Comparison of ENCODE assay signal across 26 mouse cellular contexts in genomic region chr1:189345166-189345565, GRCm38 (mm10). TPM values are rescaled to one million over a fixed set of nuclear protein-coding genes. Genes with fewer than 3 reads are reported as not detected.
A peak's percentile ranks its signal among the peaks of the same experiment; 100 is the strongest.
DNase-seq lines count a peak whose midpoint lies in the region; ATAC-seq and TF ChIP-seq lines count a peak whose summit lies in the region.
"Had no signal": no experiment of that assay in that cellular context is flagged by ENCODE, and none has a peak within 500 bp of the region (broad histone marks: within the 10 kb centered on the region; RNA-seq: fewer than 3 reads in every experiment).

No protein-coding gene starts in this region.

- peaks cover 22% of the 10 kb centered on the region for H3K27me3 ChIP-seq in embryonic facial prominence, embryonic 14.5 days (replicated peaks; ENCODE audit: control insufficient read depth, insufficient read depth, low read length)
- H3K27me3 ChIP-seq in embryonic facial prominence, embryonic 10.5 days (replicated peaks; ENCODE audit: low read depth, poor library complexity, severe bottlenecking), result peaks cover 63% of the 10 kb centered on the region
- H3K27me3 ChIP-seq: forebrain, embryonic 13.5 days; hindbrain, embryonic 15.5 days had no signal

- no peak overlapping the region for H3K27ac ChIP-seq in embryonic facial prominence, embryonic 14.5 days (replicated peaks; ENCODE audit: low read depth, low read length)
- no peak overlapping the region for H3K27ac ChIP-seq in embryonic facial prominence, embryonic 10.5 days (replicated peaks)
- H3K27ac ChIP-seq: embryonic facial prominence, embryonic 12.5 days; forebrain, embryonic 10.5 days; forebrain, embryonic 13.5 days; heart, adult 2 months; heart, embryonic 10.5 days; heart, embryonic 13.5 days; hindbrain, embryonic 12.5 days had no signal

- H3K4me3 ChIP-seq in embryonic facial prominence, embryonic 14.5 days (ENCODE audit: low read depth, low read length), result no peak overlapping the region
- no peak overlapping the region for H3K4me3 ChIP-seq in embryonic facial prominence, embryonic 10.5 days
- no peak overlapping the region for H3K4me3 ChIP-seq in lung, adult 2 months (replicated peaks; ENCODE audit: extremely low read depth, low read depth, low read length)
- H3K4me3 ChIP-seq: embryonic facial prominence, embryonic 12.5 days; erythroblast, embryonic 14.5 days; forebrain, embryonic 10.5 days; heart, adult 2 months; heart, embryonic 10.5 days; heart, embryonic 13.5 days; hindbrain, embryonic 12.5 days had no signal

- TF ChIP-seq CTCF in lung, adult 2 months (IDR thresholded peaks at IDR 0.05; ENCODE audit: insufficient read depth, low read length), result no peak

- TF ChIP-seq POLR2A in lung, adult 2 months (IDR thresholded peaks at IDR 0.05; ENCODE audit: borderline replicate concordance, extremely low read depth, low read depth, low read length), result no peak

- peaks cover 5% of the 10 kb centered on the region; the same call in 1 of the 2 replicates for H3K4me1 ChIP-seq in embryonic facial prominence, embryonic 14.5 days (ENCODE audit: control insufficient read depth, insufficient read depth, low read length)
- peaks cover 21% of the 10 kb centered on the region for H3K4me1 ChIP-seq in embryonic facial prominence, embryonic 10.5 days
- H3K4me1 ChIP-seq in lung, adult 2 months (ENCODE audit: control insufficient read depth, insufficient read depth, low read length), result no peaks in the 10 kb centered on the region

- no peak overlapping the region for H3K9ac ChIP-seq in embryonic facial prominence, embryonic 14.5 days (ENCODE audit: low read depth, low read length)
- H3K9ac ChIP-seq: embryonic facial prominence, embryonic 12.5 days; forebrain, embryonic 13.5 days; heart, embryonic 13.5 days; hindbrain, embryonic 12.5 days; hindbrain, embryonic 15.5 days had no signal

- no peak for ATAC-seq in embryonic facial prominence, embryonic 14.5 days (ENCODE audit: low read depth)
- ATAC-seq: activated CD4-positive, CD25-positive, alpha-beta regulatory T cell, adult 4 months; forebrain, embryonic 13.5 days; forebrain, embryonic 16.5 days had no signal

- 0 out of 2 replicates have a peak, but pooled peaks cover 4% of the 10 kb centered on the region for H3K9me3 ChIP-seq in embryonic facial prominence, embryonic 14.5 days (ENCODE audit: control insufficient read depth, low read length)
- H3K9me3 ChIP-seq in embryonic facial prominence, embryonic 10.5 days, result no peaks in the 10 kb centered on the region
- H3K9me3 ChIP-seq: embryonic facial prominence, embryonic 12.5 days; forebrain, embryonic 10.5 days; forebrain, embryonic 13.5 days; heart, embryonic 10.5 days; heart, embryonic 13.5 days; hindbrain, embryonic 12.5 days; hindbrain, embryonic 15.5 days had no signal

- no peak overlapping the region for H3K4me2 ChIP-seq in embryonic facial prominence, embryonic 14.5 days (ENCODE audit: low read depth, low read length)
- H3K4me2 ChIP-seq: embryonic facial prominence, embryonic 12.5 days; heart, embryonic 13.5 days; hindbrain, embryonic 12.5 days had no signal

- H3K36me3 ChIP-seq in embryonic facial prominence, embryonic 14.5 days (ENCODE audit: control insufficient read depth, insufficient read depth, low read length), result no peaks in the 10 kb centered on the region
- H3K36me3 ChIP-seq in embryonic facial prominence, embryonic 10.5 days (replicated peaks), result no peaks in the 10 kb centered on the region
- H3K36me3 ChIP-seq: embryonic facial prominence, embryonic 12.5 days; forebrain, embryonic 10.5 days; heart, embryonic 10.5 days; heart, embryonic 13.5 days; hindbrain, embryonic 12.5 days; hindbrain, embryonic 15.5 days had no signal

- intact Hi-C loops in left cerebral cortex, postnatal 4 days (cut with DNase I), result no loop called here

- 75% methylated on average over 5 of the region's 5 CpGs for WGBS in embryonic facial prominence, embryonic 14.5 days
- WGBS in embryonic facial prominence, embryonic 10.5 days, result 75% methylated on average over 5 of the region's 5 CpGs
- WGBS in lung, adult 2 months, result 66% methylated on average over 5 of the region's 5 CpGs

- DNase-seq in embryonic facial prominence, embryonic 14.5 days (ENCODE audit: low spot score), result peak; percentile 25
- no peak for DNase-seq in embryonic facial prominence, embryonic 10.5 days (ENCODE audit: low spot score)
- DNase-seq in left cerebral cortex, adult 18-20 months (ENCODE audit: low spot score in 2 of 2), result peak; percentile 19 to 21
- no peak for DNase-seq in left cerebral cortex, postnatal 4 days
- peak; percentile 11 for DNase-seq in right cerebral cortex, postnatal 25 days
- DNase-seq in right cerebral cortex, postnatal 4 days, result no peak
- no peak for DNase-seq in lung, adult 2 months
- DNase-seq: adrenal gland, adult 8-10 months; adrenal gland, postnatal 25 days; cerebellum, adult 18-20 months; cerebellum, adult 9-10 months; cerebellum, postnatal 14 days; gastrocnemius, postnatal 25 days; heart, adult 2 months; heart, postnatal 14 days had no signal

RNA-seq across cellular contexts. Expression of gene Kcnk2, which starts 56.9 kb away (rescaled TPM):
- polyA plus RNA-seq in embryonic facial prominence, embryonic 14.5 days (2014; fragmentation: Nextera tagmentation; extraction: Ambion mirVana), result 7.7 and 8.4 TPM in 2 replicates
- 1.9 and 3.4 TPM in 2 replicates for polyA plus RNA-seq in embryonic facial prominence, embryonic 10.5 days (2016; fragmentation: Nextera tagmentation; extraction: Ambion mirVana)
- total RNA-seq in left cerebral cortex, adult 18-20 months (2021), result 10 to 100 TPM; 60.4 to 65.2 TPM
- 10 to 100 TPM; 57.1 to 57.7 TPM for total RNA-seq in left cerebral cortex, postnatal 4 days (2021)
- polyA plus RNA-seq in lung, adult 2 months (2012; rRNA removed), result 15.0 and 19.0 TPM in 2 replicates
- total RNA-seq: hematopoietic stem cell, adult 5-6 weeks had no signal
- polyA plus RNA-seq: erythroblast, embryonic 14.5 days had no signal

Comparison
In these comparisons a context has a peak if more than half of its experiments do, and no peak if none do; other contexts are left out.
1. DNase-seq: peak in embryonic facial prominence, embryonic 14.5 days (single experiment), left cerebral cortex, adult 18-20 months (2 of 2) and right cerebral cortex, postnatal 25 days (single experiment); none in embryonic facial prominence, embryonic 10.5 days (single experiment), left cerebral cortex, postnatal 4 days (single experiment), right cerebral cortex, postnatal 4 days (single experiment) and lung, adult 2 months (single experiment).